Mouse (Mus musculus): ENCODE data around the gene Trpv4.

GRCm38 (mm10) chr5:114651449-114651848 is 6.8 kb downstream of the Trpv4 start:
- TF ChIP-seq POLR2A (IDR thresholded peaks at IDR 0.05; ENCODE audit: borderline replicate concordance, control insufficient read depth, low read depth, low read length) = no peak
- TF ChIP-seq CTCF (IDR thresholded peaks at IDR 0.05; ENCODE audit: control insufficient read depth, insufficient read depth, low read length) = no peak
